Mouse (Mus musculus): ENCODE results near the gene Nckap5. TPM values are rescaled to one million over a fixed set of nuclear protein-coding genes. Genes with fewer than 3 reads are reported as not detected.
A peak's percentile ranks its signal among the peaks of the same experiment; 100 is the strongest.

Gene Nckap5
- total RNA-seq, 2 experiments from 2014 or later, result 70.3 to 75.1 TPM

GRCm38 (mm10) chr1:126484664-126485087 lies 345.9 kb downstream of the Nckap5 start:
- DNase-seq (ENCODE audit: low spot score in 2 of 2), result peak; percentile 20 to 49

DNA sequence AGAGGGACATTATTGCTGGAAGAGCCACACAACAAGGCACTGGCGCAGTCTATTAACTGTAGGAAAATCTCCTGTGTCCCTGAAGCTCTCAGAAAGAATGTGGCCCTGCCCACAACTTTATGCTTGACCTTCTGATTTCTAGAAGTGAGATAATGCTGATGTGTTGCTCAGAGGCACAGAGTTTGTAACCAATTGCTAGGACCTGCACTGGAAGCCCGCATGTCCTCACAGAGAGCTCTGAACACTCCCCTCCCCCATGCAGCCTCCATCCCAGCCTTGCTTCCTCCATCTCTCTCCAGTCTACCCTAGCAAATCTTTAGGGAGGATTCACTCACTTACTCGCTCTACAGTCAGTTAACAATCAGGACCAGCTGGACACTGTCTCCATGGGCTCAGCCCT lies 346.9 kb downstream of the Nckap5 start:
- DNase-seq (ENCODE audit: low spot score in 2 of 2), result no peak

- no peak for DNase-seq (ENCODE audit: low spot score in 2 of 2)
These were observed 349.0 kb downstream of the Nckap5 start for GRCm38 (mm10) chr1:126481459-126482228.

DNA sequence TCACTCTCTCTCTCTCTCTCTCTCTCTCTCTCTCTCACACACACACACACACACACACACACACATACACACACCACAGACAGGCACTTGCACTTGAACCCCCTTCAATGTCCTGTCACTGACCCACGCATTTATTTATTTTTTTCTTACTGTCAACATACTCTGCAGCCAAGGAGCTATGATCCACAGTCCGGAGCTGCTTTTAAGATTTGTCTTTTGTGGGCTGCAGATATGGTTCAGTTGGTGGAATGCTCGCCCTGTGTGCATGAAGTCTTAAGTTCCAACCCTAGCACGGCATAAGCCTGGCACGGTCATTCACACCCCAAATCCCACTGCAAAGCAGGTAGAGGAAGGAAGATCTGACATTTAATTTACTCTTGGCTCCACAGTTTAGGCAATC lies 357.6 kb downstream of the Nckap5 start:
- no peak for DNase-seq (ENCODE audit: low spot score in 2 of 2)

GRCm38 (mm10) chr1:126471419-126471818 lies 359.2 kb downstream of the Nckap5 start:
- DNase-seq (ENCODE audit: low spot score in 2 of 2), result no peak

DNA sequence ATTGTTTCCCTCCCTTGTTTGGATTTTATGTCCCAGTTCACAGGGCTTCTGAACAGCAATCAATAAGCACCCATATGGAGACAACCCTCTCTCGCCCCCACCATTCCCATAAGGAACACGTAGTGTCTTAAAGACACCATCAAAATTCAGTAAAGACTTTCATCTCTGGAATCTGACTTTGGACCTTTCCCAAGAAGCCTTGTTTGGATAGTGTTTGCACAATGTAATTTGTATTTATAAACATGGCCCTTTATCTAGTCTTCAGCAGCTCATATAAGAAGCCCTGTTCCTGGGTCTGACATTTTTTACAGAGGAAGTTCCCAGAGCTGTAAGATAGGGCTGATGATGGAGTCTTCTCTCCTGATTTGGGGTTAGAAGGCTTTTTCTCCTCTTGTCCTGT lies 359.7 kb downstream of the Nckap5 start:
- no peak for DNase-seq (ENCODE audit: low spot score in 2 of 2)

DNA sequence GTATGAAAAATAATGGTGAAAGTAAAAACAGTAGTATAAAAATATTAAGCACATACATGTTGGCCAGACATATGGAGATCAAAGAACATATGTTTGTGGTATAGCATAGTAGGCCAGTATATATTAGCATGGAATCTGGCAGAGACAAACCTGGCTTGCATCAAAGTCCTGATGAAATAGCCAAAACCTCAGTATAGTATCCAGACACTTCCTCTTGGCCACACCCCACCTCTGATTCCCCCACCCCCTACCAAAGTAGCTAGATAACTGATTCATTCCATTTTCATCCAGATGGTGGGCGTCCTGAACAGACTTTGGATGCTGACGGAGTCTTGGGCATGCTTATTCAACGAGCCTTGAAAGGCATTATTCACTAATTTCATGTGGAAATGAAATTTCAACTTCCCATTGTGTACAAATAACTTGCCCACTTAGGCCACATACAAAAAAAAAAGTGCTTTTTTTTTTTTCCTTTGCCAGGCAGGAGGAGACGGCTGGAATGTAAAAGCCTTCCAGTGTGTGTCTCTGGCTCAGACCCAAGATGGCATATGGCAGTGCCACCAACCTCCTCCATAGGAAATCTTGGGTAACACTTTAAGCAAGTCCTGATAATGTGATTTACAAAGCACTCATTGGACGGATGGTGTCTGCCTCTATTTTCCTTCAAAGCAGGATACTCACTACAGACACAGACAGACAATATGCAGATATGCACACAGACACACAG lies 360.6 kb downstream of the Nckap5 start:
- DNase-seq (ENCODE audit: low spot score in 2 of 2), result no peak

GRCm38 (mm10) chr1:126461527-126462354 lies 368.9 kb downstream of the Nckap5 start:
- no peak for DNase-seq (ENCODE audit: low spot score in 2 of 2)

DNA sequence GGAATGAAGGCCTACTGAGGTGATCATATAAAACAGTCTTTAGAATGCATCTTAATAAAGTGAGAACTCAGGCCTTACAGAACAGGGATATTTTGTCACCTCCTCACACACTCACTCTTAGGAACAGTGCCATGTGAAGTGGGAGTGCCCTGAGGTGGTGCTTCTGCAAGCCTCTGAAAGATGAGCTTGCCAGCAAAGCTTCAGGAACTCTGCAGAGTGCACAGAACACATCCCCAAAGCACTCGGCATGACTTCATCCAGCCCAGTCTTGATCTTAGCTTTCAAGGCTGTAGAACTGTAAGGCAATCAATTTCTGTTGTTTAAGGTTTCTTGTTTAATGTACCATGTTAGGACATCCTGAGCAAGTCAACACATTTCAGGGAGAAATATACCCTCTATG lies 372.9 kb downstream of the Nckap5 start:
- DNase-seq (ENCODE audit: low spot score in 2 of 2), result no peak

DNA sequence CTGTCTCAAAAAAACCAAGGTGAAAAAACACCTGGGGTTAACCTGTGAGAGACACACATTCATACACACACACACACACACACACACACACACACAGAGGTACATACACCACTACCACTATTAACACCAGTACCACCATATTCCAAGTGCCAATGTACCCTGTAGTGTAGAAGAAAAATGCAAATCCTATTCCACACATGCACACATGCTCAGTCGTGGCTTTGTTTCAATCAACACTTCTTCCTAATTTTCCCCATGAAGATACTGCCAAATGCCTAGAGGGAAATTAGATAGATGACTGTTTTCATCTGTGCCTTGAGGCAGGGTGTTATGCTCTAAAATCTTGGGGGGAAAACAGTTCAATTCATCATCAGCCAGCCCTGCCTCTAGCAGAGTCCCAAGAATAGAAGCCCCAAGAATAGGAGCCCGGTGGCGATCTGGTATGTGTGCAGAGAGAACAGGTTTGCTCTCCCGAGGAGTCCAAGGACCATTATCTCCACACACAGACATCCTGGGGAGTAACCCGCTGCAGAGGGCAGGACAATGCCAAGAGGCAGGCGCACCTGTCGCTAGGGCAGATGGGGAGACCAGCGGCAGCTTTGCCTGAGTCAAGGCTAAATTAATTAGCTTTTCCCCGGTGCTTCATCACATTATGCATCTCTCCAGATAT lies 376.0 kb downstream of the Nckap5 start:
- no peak for DNase-seq (ENCODE audit: low spot score in 2 of 2)

GRCm38 (mm10) chr1:126451472-126451871 lies 379.1 kb downstream of the Nckap5 start:
- DNase-seq (ENCODE audit: low spot score in 2 of 2), result no peak

DNA sequence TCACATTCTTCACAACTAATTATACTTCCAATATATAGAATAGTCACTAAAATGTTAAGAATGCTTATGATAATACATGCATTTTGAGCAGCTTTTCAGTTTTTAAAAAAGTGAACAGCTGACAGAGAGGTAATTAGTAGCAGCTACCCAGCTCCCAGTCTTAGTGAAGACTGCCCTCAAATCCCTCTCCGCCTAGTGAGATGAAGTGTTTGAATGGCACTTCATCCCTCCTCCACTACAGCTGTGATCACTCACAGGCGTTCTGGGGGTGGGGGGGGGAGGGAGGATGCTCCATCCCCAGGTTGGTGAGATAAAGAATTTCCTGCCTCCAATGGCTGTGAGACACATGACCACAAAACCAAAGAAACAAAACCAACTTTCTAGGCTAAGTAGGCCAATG lies 381.2 kb downstream of the Nckap5 start:
- no peak for DNase-seq (ENCODE audit: low spot score in 2 of 2)

DNA sequence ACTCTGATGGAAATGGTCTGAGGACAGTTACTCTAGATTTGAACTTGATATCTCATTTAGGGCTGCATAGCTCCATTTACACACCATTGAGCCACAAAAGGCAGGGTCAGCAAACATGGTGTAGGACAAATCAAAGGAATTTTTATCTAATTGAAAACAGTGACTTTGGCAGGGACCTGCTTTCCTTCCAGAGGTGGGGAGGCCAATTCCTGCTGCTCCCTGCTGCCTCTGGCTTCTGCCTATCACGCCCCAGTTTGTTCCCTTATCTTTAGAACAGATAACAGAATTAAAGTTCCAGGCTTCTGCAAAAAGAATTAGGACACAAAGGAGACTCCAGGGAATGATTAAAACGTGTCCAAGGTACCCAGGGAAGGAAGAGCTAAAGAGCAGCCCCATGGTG lies 386.7 kb downstream of the Nckap5 start:
- no peak for DNase-seq (ENCODE audit: low spot score in 2 of 2)

GRCm38 (mm10) chr1:126442723-126443122 lies 387.9 kb downstream of the Nckap5 start:
- no peak for DNase-seq (ENCODE audit: low spot score in 2 of 2)

DNA sequence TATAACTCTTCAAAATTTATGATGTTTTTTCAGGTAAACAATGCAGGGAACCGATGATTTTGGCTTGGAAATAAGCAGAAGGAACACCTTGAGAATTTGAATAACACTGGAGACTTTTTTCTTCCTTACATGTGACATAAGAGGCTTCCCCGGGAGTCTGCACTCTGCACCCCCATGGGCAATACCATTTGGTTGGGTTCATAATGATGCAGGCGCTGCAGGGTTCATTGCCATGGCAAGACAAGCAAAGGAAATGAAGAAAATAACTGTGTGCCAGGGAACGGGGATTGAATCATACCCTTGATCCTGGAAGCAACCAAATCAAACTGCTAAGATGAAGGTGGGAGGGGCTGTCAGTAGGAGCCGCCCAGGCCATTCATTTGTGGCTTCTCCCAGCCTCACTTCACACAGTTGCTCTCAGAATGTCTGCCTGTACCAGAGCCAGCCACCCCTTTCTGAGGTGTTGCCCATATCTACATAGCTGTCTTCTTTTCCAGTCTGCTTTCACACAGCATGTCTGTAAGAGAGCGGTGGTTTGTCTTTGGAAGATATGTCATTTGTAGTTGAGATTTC lies 392.5 kb downstream of the Nckap5 start:
- DNase-seq (ENCODE audit: low spot score in 2 of 2), result no peak

GRCm38 (mm10) chr1:126436937-126437667 lies 393.5 kb downstream of the Nckap5 start:
- no peak for DNase-seq (ENCODE audit: low spot score in 2 of 2)

GRCm38 (mm10) chr1:126432285-126432684 lies 398.3 kb downstream of the Nckap5 start:
- no peak for DNase-seq (ENCODE audit: low spot score in 2 of 2)

DNA sequence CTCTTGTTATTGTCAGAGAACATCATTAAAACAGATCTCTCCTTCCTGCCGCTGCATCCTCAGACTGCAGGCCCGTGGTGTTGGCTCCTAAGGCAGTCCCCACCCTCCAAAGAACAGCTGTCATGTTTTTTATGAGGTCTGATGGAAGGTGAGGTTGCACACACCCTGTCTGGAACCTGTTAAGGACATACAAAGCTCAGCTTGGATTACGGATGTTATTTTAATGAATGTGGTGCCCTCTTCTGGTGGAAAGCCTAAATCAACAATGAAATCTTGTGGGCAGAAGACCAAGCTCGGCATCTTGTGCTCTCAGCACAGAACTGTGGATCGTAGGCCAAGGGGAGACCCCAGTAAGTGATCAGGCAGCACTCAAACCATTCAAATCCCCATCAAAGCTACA lies 399.0 kb downstream of the Nckap5 start:
- no peak for DNase-seq (ENCODE audit: low spot score in 2 of 2)

GRCm38 (mm10) chr1:126411426-126411825 lies 419.2 kb downstream of the Nckap5 start:
- no peak for DNase-seq (ENCODE audit: low spot score in 2 of 2)

DNA sequence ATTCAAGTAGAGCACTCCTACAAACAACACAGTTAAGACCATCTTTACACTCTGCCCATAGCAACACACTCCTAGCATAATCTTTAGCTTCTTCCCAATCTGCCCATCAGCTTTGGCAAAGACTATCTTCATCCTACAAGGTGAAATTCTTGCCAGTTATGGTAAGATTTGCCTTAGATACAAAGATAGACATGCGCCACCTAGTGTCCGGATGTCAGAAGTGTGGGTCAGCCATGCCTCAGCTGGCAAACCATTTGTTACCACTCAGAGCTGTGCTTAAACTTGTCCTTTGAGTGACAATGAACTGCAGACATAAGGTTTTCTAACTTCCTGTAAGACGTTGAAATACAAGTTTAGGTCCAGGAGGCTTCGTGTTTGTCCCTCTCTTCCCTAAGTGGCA lies 422.7 kb downstream of the Nckap5 start:
- DNase-seq (ENCODE audit: low spot score in 2 of 2), result peak; percentile 16 to 19

All from adrenal gland, postnatal 4 days (tissue).